Mouse (Mus musculus): ENCODE results near the gene Esm1.

- TF ChIP-seq CTCF (IDR thresholded peaks at IDR 0.05; ENCODE audit: low read depth, low read length) (no peak), GATA1 (IDR thresholded peaks at IDR 0.05; ENCODE audit: borderline replicate concordance, low read length) (no peak), GATA2 (IDR thresholded peaks at IDR 0.05; ENCODE audit: borderline replicate concordance, low read depth, low read length) (no peak), POLR2AphosphoS5 (IDR thresholded peaks at IDR 0.05; ENCODE audit: insufficient replicate concordance, low read depth, low read length) (no peak)
These were observed 18.4 kb downstream of the Esm1 start for GRCm38 (mm10) chr13:113227666-113228463.
